ENCODE assay signal across 8 mouse cellular contexts in the genomic region with DNA sequence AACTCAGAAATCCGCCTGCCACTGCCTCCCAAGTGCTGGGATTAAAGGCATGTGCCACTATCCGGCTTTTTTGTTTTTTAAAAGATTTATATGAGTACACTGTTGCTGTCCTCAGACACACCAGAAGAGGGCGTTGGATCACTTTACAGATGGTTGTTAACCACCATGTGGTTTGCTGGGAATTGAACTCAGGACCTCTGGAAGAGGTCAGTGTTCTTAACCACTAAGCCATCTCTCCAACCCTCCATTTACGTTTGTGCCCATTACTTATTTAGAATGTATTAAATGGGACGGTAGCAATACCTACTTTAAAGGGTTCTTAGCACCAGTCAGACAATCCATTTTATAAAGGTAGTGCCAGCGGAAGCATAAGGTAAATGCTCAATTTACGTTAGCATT. TPM values are rescaled to one million over a fixed set of nuclear protein-coding genes. Genes with fewer than 3 reads are reported as not detected.
A peak's percentile ranks its signal among the peaks of the same experiment; 100 is the strongest.
DNase-seq lines count a peak whose midpoint lies in the region; ATAC-seq and TF ChIP-seq lines count a peak whose summit lies in the region.

No protein-coding gene starts in this region.

- no peak overlapping the region for H3K4me3 ChIP-seq in thymus, adult 2 months (ENCODE audit: control insufficient read depth, insufficient read depth, low read length)
- peak overlapping the region; percentile 86 for H3K4me3 ChIP-seq in lung, postnatal 0 days (ENCODE audit: low read depth, low read length)

- TF ChIP-seq POLR2A in thymus, adult 2 months (IDR thresholded peaks at IDR 0.05; ENCODE audit: control insufficient read depth, extremely low read depth, insufficient read depth, low read length, poor library complexity) = no peak

- H3K9me3 ChIP-seq in lung, postnatal 0 days (ENCODE audit: low read length) = no peaks in the 10 kb centered on the region

- H3K27ac ChIP-seq in thymus, adult 2 months (ENCODE audit: control insufficient read depth, insufficient read depth, low read length) = peak overlapping the region; percentile 36; the same call in 1 of the 2 replicates
- peak overlapping the region; percentile 59 for H3K27ac ChIP-seq in lung, postnatal 0 days (ENCODE audit: low read length)

- H3K36me3 ChIP-seq in thymus, adult 2 months (ENCODE audit: control insufficient read depth, insufficient read depth, low read length) = no peaks in the 10 kb centered on the region; the same call in 1 of the 2 replicates
- no peaks in the 10 kb centered on the region for H3K36me3 ChIP-seq in lung, postnatal 0 days (ENCODE audit: insufficient read depth, low read length)

- no peak for TF ChIP-seq EP300 in lung, postnatal 0 days (IDR thresholded peaks at IDR 0.05)

- no peaks in the 10 kb centered on the region for H3K4me1 ChIP-seq in thymus, adult 2 months (replicated peaks; ENCODE audit: control insufficient read depth, insufficient read depth, low read length)
- H3K4me1 ChIP-seq in lung, postnatal 0 days (ENCODE audit: insufficient read depth, low read depth, low read length) = no peaks in the 10 kb centered on the region

- H3K4me2 ChIP-seq in lung, postnatal 0 days (replicated peaks; ENCODE audit: low read depth, low read length) = peak overlapping the region; percentile 83

- H3K27me3 ChIP-seq in thymus, adult 2 months (ENCODE audit: control insufficient read depth, insufficient read depth, low read length) = no peaks in the 10 kb centered on the region
- no peaks in the 10 kb centered on the region for H3K27me3 ChIP-seq in lung, postnatal 0 days (replicated peaks; ENCODE audit: insufficient read depth, low read length)

- H3K9ac ChIP-seq in lung, postnatal 0 days (replicated peaks; ENCODE audit: low read depth) = no peak overlapping the region

- DNase-seq in cerebellum, adult 18-20 months = peak; percentile 2 to 11
- no peak for DNase-seq in cerebellum, postnatal 4 days (ENCODE audit: low spot score in 2 of 2)
- peak; percentile 13 for DNase-seq in thymus, adult 2 months
- no peak for DNase-seq in thymus, postnatal 36 days
- DNase-seq in forelimb bud, embryonic 11.5 days (ENCODE audit: low read depth, low spot score) = peak; percentile 13
- DNase-seq in lung, postnatal 0 days (ENCODE audit: low spot score) = peak; percentile 21
- no peak for DNase-seq in urinary bladder, postnatal 10 days (ENCODE audit: low spot score)
- DNase-seq in adrenal gland, adult 8-10 months = no peak

- no peak for TF ChIP-seq CTCF in thymus, adult 2 months (IDR thresholded peaks at IDR 0.05; ENCODE audit: borderline replicate concordance, control insufficient read depth, extremely low read depth, insufficient read depth, low read length, poor library complexity)
- peak; percentile 50 for TF ChIP-seq CTCF in lung, postnatal 0 days (IDR thresholded peaks at IDR 0.05)

- WGBS in thymus, adult 2 months = 15% methylated on average over 7 of the region's 7 CpGs
- 19% methylated on average over 7 of the region's 7 CpGs for WGBS in lung, postnatal 0 days

- no peak for ATAC-seq in lung, postnatal 0 days

RNA-seq across cellular contexts. Expression of a gene that starts 0.9 kb away (rescaled TPM):
- 1.7 and 2.8 TPM in 2 replicates for polyA plus RNA-seq in thymus, adult 2 months (2012; rRNA removed)
- 4.2 and 7.8 TPM in 2 replicates for polyA plus RNA-seq in lung, postnatal 0 days (2015; fragmentation: Nextera tagmentation; extraction: Ambion mirVana)
- 1 to 10 TPM; 2.0 to 3.5 (median 2.6) TPM for total RNA-seq in adrenal gland, adult 8-10 months (2022)

RNA-seq across cellular contexts. Expression of a gene that starts 42.0 kb away (rescaled TPM):
- 0.92 and 1.6 TPM in 2 replicates for polyA plus RNA-seq in thymus, adult 2 months (2012; rRNA removed)
- polyA plus RNA-seq in lung, postnatal 0 days (2015; fragmentation: Nextera tagmentation; extraction: Ambion mirVana) = 5.6 and 8.1 TPM in 2 replicates
- 10 to 100 TPM; 39.0 to 70.9 (median 46.7) TPM for total RNA-seq in adrenal gland, adult 8-10 months (2022)

Comparison
In these comparisons a context has a peak if more than half of its experiments do, and no peak if none do; other contexts are left out.
1. DNase-seq: peak in cerebellum, adult 18-20 months (2 of 2), thymus, adult 2 months (single experiment), forelimb bud, embryonic 11.5 days (single experiment) and lung, postnatal 0 days (single experiment); none in cerebellum, postnatal 4 days (0 of 2), thymus, postnatal 36 days (0 of 2), urinary bladder, postnatal 10 days (single experiment) and adrenal gland, adult 8-10 months (single experiment).